Mouse (Mus musculus) heart, embryonic 16.5 days (tissue): ENCODE data around the gene S100a5. TPM values are rescaled to one million over a fixed set of nuclear protein-coding genes. Genes with fewer than 3 reads are reported as not detected.

Experiments used
- ATAC-seq: fragments of 200-750 bp; cut with Nextera tagmentation; replicated peaks from 2 replicates; pipeline ENCODE4 v1.8.0; 2017; ENCODE audit warnings: moderate number of reproducible peaks; ENCODE audit not compliant: insufficient read depth, low FRiP score; ENCODE audit errors: extremely low read depth
- H3K27ac ChIP-seq: fragments of 300-500 bp; sonication (generic); 2 replicates; pipeline ENCODE4 v1.5.1; 2014; ENCODE audit warnings: mild to moderate bottlenecking, low read length, control low read depth, moderate library complexity
- H3K27me3 ChIP-seq: fragments of 300-500 bp; sonication (generic); 2 replicates; pipeline ENCODE4 v1.6.1; 2014; ENCODE audit warnings: low read length, mixed read lengths; ENCODE audit not compliant: control insufficient read depth, insufficient read depth
- H3K36me3 ChIP-seq: fragments of 300-500 bp; sonication (generic); 2 replicates; pipeline ENCODE4 v1.6.1; 2014; ENCODE audit not compliant: control insufficient read depth, insufficient read depth
- H3K4me1 ChIP-seq: fragments of 300-500 bp; sonication (generic); 2 replicates; pipeline ENCODE4 v1.6.1; 2014; ENCODE audit warnings: low read length, mixed read lengths; ENCODE audit not compliant: control insufficient read depth, insufficient read depth
- H3K4me2 ChIP-seq: fragments of 300-500 bp; sonication (generic); 2 replicates; pipeline ENCODE4 v1.6.1; 2014; ENCODE audit warnings: low read depth, mild to moderate bottlenecking, control low read depth, low read length
- H3K4me3 ChIP-seq: fragments of 300-500 bp; sonication (generic); 2 replicates; pipeline ENCODE4 v1.5.1; 2014; ENCODE audit warnings: mild to moderate bottlenecking, control low read depth, low read length
- H3K9ac ChIP-seq: fragments of 300-500 bp; sonication (generic); 2 replicates; pipeline ENCODE4 v1.6.1; 2014; ENCODE audit warnings: low read length, control low read depth
- H3K9me3 ChIP-seq: fragments of 300-500 bp; sonication (generic); replicated peaks from 2 replicates; pipeline ENCODE4 v1.6.1; 2016; ENCODE audit warnings: low read length; ENCODE audit not compliant: control insufficient read depth
- WGBS: fragments of 180-500 bp; shearing (Covaris S2); extraction: QIAGEN DNeasy Blood & Tissue Kit; methylation state at CpG from one replicate; pipeline ENCODE4 v1.1.7; 2014; 5-methylcytosine and 5-hydroxymethylcytosine counted together
- polyA plus RNA-seq: library from polyadenylated mRNA; unstranded; fragments of >200 nt; fragmentation: Nextera tagmentation; extraction: Ambion mirVana; gene quantifications from 2 replicates; pipeline ENCODE4 v1.2.1, GENCODE M21; 2015

S100a5 gene
- not detected in 2 replicates for polyA plus RNA-seq

DNA sequence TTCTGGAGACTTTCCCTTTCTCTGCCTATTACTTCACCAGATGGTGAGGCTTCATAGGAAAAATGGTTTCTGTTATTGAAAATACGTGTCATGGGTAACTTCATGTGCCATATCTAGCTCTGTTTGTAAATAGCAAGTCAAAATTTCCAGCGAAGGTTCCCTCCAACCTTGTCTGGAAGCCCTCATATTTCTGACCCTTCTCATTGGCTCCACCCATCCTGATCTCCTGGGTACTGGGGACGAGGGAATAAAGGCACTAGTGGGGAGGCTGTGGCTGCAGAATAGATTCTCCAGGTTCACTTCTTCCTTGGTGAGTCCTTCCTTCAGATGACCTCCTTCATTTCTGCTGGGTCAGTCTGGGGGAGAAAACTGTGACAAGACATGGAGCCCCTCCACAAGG, at the start of gene S100a5:
Gene S100a5 (plus strand): TSS at position 301 of the 400 bp plus-strand sequence.
- Histone ChIP-seq H3K9me3 (no peaks in the 10 kb centered on the region), H3K27ac (no peak within 1 kb of the TSS), H3K27me3 (no peaks in the 10 kb centered on the region), H3K9ac (no peak within 1 kb of the TSS), H3K4me3 (no peak within 1 kb of the TSS), H3K4me2 (no peak within 1 kb of the TSS), H3K4me1 (peaks cover 16% of the 10 kb centered on the region), H3K36me3 (no peaks in the 10 kb centered on the region)
- WGBS = 56% methylated on average over 3 of the region's 3 CpGs
- ATAC-seq = no peak

DNA sequence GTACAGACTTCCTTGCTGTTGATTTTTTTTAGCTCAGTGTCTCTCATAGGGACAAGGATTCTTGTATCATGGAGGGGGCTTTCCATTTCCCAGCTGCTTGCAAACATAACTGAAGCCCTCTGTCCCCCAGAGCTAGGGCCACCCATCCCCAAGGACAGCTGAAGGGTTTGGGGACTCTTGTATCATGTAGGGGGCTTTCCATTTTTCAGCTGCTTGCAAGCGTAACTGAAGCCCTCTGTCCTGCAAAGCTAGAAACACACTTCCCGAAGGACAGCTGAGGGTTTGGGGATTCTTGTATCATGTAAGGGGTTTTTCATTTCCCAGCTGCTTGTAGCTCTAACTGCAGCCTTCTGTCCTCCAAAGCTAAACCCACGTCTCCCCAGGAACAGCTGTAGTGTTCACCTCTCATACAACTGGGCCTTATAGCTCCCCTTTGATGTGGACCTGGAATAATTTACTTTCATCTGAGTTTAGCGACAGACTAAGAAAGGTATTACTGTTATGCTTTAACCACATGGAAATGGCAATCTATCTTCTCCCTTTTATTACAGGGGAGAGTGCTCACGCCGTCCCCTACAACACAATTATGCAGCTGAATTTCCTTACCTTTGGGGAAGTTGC, 48.2 kb upstream of the S100a5 start, which contains the start of gene S100a3:
Gene S100a3 (plus strand): TSS at position 571 of the 621 bp plus-strand sequence.
- WGBS = 77% methylated on average over 6 of the region's 6 CpGs
- H3K36me3 ChIP-seq = no peaks in the 10 kb centered on the region
- H3K4me2 ChIP-seq = no peak within 1 kb of the TSS
- no peak for ATAC-seq
- no peak within 1 kb of the TSS for H3K4me3 ChIP-seq
- H3K27me3 ChIP-seq = no peaks in the 10 kb centered on the region
- H3K9ac ChIP-seq = no peak within 1 kb of the TSS
- no peaks in the 10 kb centered on the region for H3K9me3 ChIP-seq
- no peaks in the 10 kb centered on the region for H3K4me1 ChIP-seq
- peak within 1 kb of the TSS; percentile 31 for H3K27ac ChIP-seq

GRCm38 (mm10) chr3:90574691-90575090, 33.6 kb upstream of the S100a5 start:
- Histone ChIP-seq H3K4me2 (no peak overlapping the region), H3K36me3 (no peaks in the 10 kb centered on the region), H3K27me3 (no peaks in the 10 kb centered on the region), H3K9me3 (no peaks in the 10 kb centered on the region), H3K4me1 (peaks cover 4% of the 10 kb centered on the region; the same call in 1 of the 2 replicates), H3K4me3 (no peak overlapping the region), H3K27ac (no peak overlapping the region), H3K9ac (no peak overlapping the region)
- ATAC-seq = no peak
- WGBS = 63% methylated on average over 5 of the region's 5 CpGs

- WGBS = 71% methylated on average over 3 of the region's 3 CpGs
- H3K4me1 ChIP-seq = peaks cover 4% of the 10 kb centered on the region; the same call in 1 of the 2 replicates
Measured at GRCm38 (mm10) chr3:90575320-90575719, 33.0 kb upstream of the S100a5 start.

DNA sequence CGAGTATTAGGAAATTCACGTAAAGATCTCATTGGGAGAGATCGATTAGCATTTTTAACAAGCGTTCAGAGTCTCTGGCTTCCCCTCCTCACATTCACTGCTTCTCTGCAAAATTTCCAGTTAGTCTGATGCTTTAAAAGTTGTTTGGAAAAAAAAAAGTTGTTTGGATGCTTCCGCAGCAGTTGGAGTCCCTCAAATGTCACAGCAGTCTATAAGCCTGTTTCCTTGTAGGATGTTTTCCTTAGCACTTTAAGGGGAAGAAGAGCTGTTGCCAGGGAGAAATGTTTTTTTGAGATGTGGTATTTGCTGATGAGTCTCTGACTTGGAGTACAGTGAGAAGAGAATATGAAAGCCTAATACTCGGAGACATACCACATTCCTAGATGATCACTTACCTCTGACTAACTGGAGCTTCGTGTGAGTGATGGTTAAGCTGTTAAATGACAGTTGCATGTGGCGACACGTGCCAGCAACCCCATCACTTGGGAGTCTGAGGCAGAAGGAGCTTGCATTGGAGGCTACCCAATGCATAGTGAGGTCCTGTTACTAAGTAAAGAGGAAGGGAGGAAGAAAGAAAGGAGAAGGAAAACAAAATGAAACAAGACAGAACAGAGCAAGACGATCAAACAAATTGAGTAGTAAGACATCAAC, 31.8 kb upstream of the S100a5 start:
- H3K4me1 ChIP-seq = peaks cover 4% of the 10 kb centered on the region; the same call in 1 of the 2 replicates
- no peak overlapping the region for H3K4me2 ChIP-seq
- no peaks in the 10 kb centered on the region for H3K27me3 ChIP-seq
- H3K4me3 ChIP-seq = no peak overlapping the region
- no peak overlapping the region for H3K27ac ChIP-seq
- WGBS = 65% methylated on average over 10 of the region's 10 CpGs
- H3K36me3 ChIP-seq = no peaks in the 10 kb centered on the region
- no peak overlapping the region for H3K9ac ChIP-seq
- no peaks in the 10 kb centered on the region for H3K9me3 ChIP-seq
- ATAC-seq = no peak

More at GRCm38 (mm10) chr3:90575320-90575719, 33.0 kb upstream of the S100a5 start:
- no peak for ATAC-seq
- H3K27ac ChIP-seq = no peak overlapping the region
- H3K4me3 ChIP-seq = no peak overlapping the region
- H3K36me3 ChIP-seq = no peaks in the 10 kb centered on the region
- H3K4me2 ChIP-seq = no peak overlapping the region
- no peaks in the 10 kb centered on the region for H3K27me3 ChIP-seq
- H3K9me3 ChIP-seq = no peaks in the 10 kb centered on the region
- no peak overlapping the region for H3K9ac ChIP-seq

GRCm38 (mm10) chr3:90579433-90579832, 28.9 kb upstream of the S100a5 start:
- H3K27me3 ChIP-seq = no peaks in the 10 kb centered on the region
- WGBS = 54% methylated on average over 7 of the region's 7 CpGs
- H3K9ac ChIP-seq = no peak overlapping the region
- H3K27ac ChIP-seq = no peak overlapping the region
- no peaks in the 10 kb centered on the region for H3K36me3 ChIP-seq
- ATAC-seq = no peak
- H3K4me2 ChIP-seq = no peak overlapping the region
- 0 out of 2 replicates have a peak, but pooled peaks cover 2% of the 10 kb centered on the region for H3K9me3 ChIP-seq
- H3K4me1 ChIP-seq = peaks cover 4% of the 10 kb centered on the region; the same call in 1 of the 2 replicates
- H3K4me3 ChIP-seq = no peak overlapping the region

GRCm38 (mm10) chr3:90581141-90581540, 27.2 kb upstream of the S100a5 start:
- Histone ChIP-seq H3K9me3 (0 out of 2 replicates have a peak, but pooled peaks cover 2% of the 10 kb centered on the region), H3K27me3 (no peaks in the 10 kb centered on the region), H3K9ac (no peak overlapping the region), H3K27ac (no peak overlapping the region), H3K4me3 (no peak overlapping the region), H3K4me1 (peaks cover 4% of the 10 kb centered on the region; the same call in 1 of the 2 replicates), H3K36me3 (no peaks in the 10 kb centered on the region), H3K4me2 (no peak overlapping the region)
- WGBS = 88% methylated on average over 5 of the region's 5 CpGs
- no peak for ATAC-seq

DNA sequence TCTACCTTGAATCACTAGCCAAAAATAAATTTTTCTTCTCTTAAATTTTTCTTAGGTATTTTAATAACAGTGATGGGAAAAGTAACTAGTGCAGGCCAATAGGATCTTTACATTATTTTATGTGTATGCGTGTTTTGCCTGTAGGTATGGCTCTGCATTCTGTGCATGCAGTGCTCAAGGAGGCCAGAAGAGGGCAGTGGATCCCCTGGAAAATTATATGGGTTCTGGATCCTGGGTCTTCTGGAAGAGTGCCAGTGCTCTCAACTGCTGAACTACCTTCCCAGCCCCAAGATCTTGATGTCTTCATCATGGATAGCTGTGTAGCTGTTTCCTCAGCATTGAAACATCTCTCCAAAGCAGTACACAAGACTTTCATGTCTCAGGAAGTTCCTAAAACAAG, 26.2 kb upstream of the S100a5 start:
- H3K27ac ChIP-seq = no peak overlapping the region
- 94% methylated on average over 1 of the region's 1 CpGs for WGBS
- no peak for ATAC-seq

GRCm38 (mm10) chr3:90582556-90582955, 25.8 kb upstream of the S100a5 start:
- no peak overlapping the region for H3K9ac ChIP-seq
- peaks cover 9% of the 10 kb centered on the region for H3K4me1 ChIP-seq
- 0 out of 2 replicates have a peak, but pooled peaks cover 2% of the 10 kb centered on the region for H3K9me3 ChIP-seq
- H3K36me3 ChIP-seq = no peaks in the 10 kb centered on the region
- no peak overlapping the region for H3K27ac ChIP-seq
- H3K4me2 ChIP-seq = no peak overlapping the region
- H3K4me3 ChIP-seq = no peak overlapping the region
- ATAC-seq = no peak
- 81% methylated on average over 4 of the region's 4 CpGs for WGBS
- H3K27me3 ChIP-seq = no peaks in the 10 kb centered on the region

More for the DNA sequence above, 26.2 kb upstream of the S100a5 start:
- H3K9me3 ChIP-seq = 0 out of 2 replicates have a peak, but pooled peaks cover 2% of the 10 kb centered on the region
- H3K4me1 ChIP-seq = peaks cover 5% of the 10 kb centered on the region; the same call in 1 of the 2 replicates
- H3K36me3 ChIP-seq = no peaks in the 10 kb centered on the region
- no peak overlapping the region for H3K4me3 ChIP-seq
- no peak overlapping the region for H3K9ac ChIP-seq
- H3K27me3 ChIP-seq = no peaks in the 10 kb centered on the region
- no peak overlapping the region for H3K4me2 ChIP-seq
